Mouse (Mus musculus) neural tube, embryonic 15.5 days (tissue): ENCODE results near the gene Nynrin. TPM values are rescaled to one million over a fixed set of nuclear protein-coding genes. Genes with fewer than 3 reads are reported as not detected.

ENCODE experiments used
- ATAC-seq: fragments of 200-750 bp; cut with Nextera tagmentation; 2 replicates; pipeline ENCODE4 v1.8.0; 2017; ENCODE audit warnings: mild to moderate bottlenecking, moderate TSS enrichment, moderate library complexity; ENCODE audit not compliant: low FRiP score
- H3K27ac ChIP-seq: fragments of 300-500 bp; sonication (generic); replicated peaks from 2 replicates; pipeline ENCODE4 v1.5.1; 2015; ENCODE audit warnings: mild to moderate bottlenecking, inconsistent platforms
- H3K27me3 ChIP-seq: fragments of 300-500 bp; sonication (generic); replicated peaks from 2 replicates; pipeline ENCODE4 v1.6.1; 2015; ENCODE audit warnings: inconsistent platforms
- H3K36me3 ChIP-seq: fragments of 300-500 bp; sonication (generic); 2 replicates; pipeline ENCODE4 v1.6.1; 2015; ENCODE audit warnings: inconsistent platforms
- H3K4me1 ChIP-seq: fragments of 300-500 bp; sonication (generic); 2 replicates; pipeline ENCODE4 v1.6.1; 2015; ENCODE audit warnings: inconsistent platforms
- H3K4me2 ChIP-seq: fragments of 300-500 bp; sonication (generic); 2 replicates; pipeline ENCODE4 v1.6.1; 2015; ENCODE audit warnings: inconsistent platforms, mild to moderate bottlenecking, moderate library complexity
- H3K4me3 ChIP-seq: fragments of 300-500 bp; sonication (generic); replicated peaks from 2 replicates; pipeline ENCODE4 v1.5.1; 2015; ENCODE audit warnings: mild to moderate bottlenecking, inconsistent platforms
- H3K9ac ChIP-seq: fragments of 300-500 bp; sonication (generic); replicated peaks from 2 replicates; pipeline ENCODE4 v1.6.1; 2015; ENCODE audit warnings: mild to moderate bottlenecking, inconsistent platforms
- H3K9me3 ChIP-seq: fragments of 300-500 bp; sonication (generic); replicated peaks from 2 replicates; pipeline ENCODE4 v1.6.1; 2016; ENCODE audit warnings: inconsistent platforms
- WGBS: fragments of 180-500 bp; shearing (Covaris S2); methylation state at CpG from one replicate; pipeline ENCODE4 v1.1.7; 2015; ENCODE audit warnings: mixed read lengths; 5-methylcytosine and 5-hydroxymethylcytosine counted together
- polyA plus RNA-seq: library from polyadenylated mRNA; unstranded; fragments of >200 nt; fragmentation: Nextera tagmentation; extraction: Ambion mirVana; gene quantifications from 2 replicates; pipeline ENCODE4 v1.2.1, GENCODE M21; 2015

Gene Nynrin
- 9.5 and 10.8 TPM in 2 replicates for polyA plus RNA-seq

DNA sequence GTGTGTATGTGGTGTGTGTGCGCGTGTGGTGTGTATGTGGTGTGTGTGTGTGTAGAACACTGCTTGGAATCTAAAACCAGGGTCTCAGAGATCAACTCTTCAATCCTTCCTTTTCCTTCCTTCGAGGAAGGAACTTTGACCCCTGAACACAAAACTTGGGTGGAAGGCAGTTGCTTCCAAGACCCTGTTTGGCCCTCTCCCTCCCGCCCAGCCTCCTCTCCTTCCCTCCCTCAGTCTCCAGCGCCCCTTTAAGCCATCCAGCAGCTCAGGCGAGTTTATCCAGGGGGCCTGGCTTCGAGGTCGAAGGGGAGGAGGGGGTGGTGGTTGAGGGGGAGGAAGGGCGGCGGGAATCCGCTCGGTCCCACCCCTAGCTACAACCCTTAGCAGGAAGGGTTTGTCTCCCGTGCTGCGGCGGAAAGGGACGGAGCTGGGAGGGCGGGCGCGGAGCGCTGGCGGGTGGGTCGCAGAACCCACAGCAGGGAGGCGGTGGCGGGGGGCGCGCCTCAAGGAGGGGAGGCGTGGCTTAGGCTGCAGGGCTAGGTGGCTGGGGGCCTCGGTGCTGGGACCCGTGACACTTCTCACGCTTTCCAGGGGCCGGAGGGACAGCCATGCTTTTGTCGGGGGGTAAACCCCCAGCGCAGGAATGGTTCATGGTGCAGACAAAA is at the start of gene Nynrin:
Gene Nynrin (plus strand): TSS at position 390 of the 665 bp plus-strand sequence.
- H3K4me1 ChIP-seq, result peaks cover 51% of the 10 kb centered on the region
- H3K36me3 ChIP-seq, result no peaks in the 10 kb centered on the region
- H3K9ac ChIP-seq, result peak within 1 kb of the TSS; percentile 52
- peak within 1 kb of the TSS; percentile 75 for H3K4me2 ChIP-seq
- peak; percentile 89 for ATAC-seq
- no peaks in the 10 kb centered on the region for H3K9me3 ChIP-seq
- 1% methylated on average over 33 of the region's 33 CpGs for WGBS
- H3K4me3 ChIP-seq, result peak within 1 kb of the TSS; percentile 51
- H3K27ac ChIP-seq, result peak within 1 kb of the TSS; percentile 80
- H3K27me3 ChIP-seq, result no peaks in the 10 kb centered on the region

DNA sequence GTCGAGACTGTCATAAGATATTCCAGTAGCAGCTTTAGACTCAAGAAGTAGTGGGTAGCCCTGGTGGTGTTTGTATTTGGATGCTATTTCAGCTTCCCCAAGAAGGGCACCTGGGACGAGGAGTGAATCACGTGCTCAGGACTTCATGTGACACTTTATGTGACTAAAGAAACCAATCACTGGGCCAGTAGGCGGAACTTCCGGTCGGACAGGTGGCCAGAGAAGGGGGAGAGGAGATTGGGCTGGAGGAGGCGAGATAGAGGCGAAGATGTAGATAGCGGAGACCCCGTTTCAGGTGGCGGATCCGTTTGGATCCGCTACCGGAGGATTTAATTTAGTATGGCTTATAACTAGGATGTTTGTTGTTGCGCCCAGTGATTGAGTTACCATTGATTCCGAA is 38.9 kb upstream of the Nynrin start:
- H3K36me3 ChIP-seq, result no peaks in the 10 kb centered on the region
- peak overlapping the region; percentile 65 for H3K4me2 ChIP-seq
- peak overlapping the region; percentile 46 for H3K9ac ChIP-seq
- peaks cover 5% of the 10 kb centered on the region; the same call in 1 of the 2 replicates for H3K4me1 ChIP-seq
- H3K4me3 ChIP-seq, result peak overlapping the region; percentile 50
- 0 out of 2 replicates have a peak overlapping the region, but pooled peaks have one; percentile 28 for H3K27ac ChIP-seq
- ATAC-seq, result peak; percentile 94
- WGBS, result 26% methylated on average over 16 of the region's 16 CpGs
- no peaks in the 10 kb centered on the region for H3K27me3 ChIP-seq
- no peaks in the 10 kb centered on the region for H3K9me3 ChIP-seq

- H3K36me3 ChIP-seq, result no peaks in the 10 kb centered on the region
- peak overlapping the region; percentile 65 for H3K4me2 ChIP-seq
- no peaks in the 10 kb centered on the region; the same call in 1 of the 2 replicates for H3K27me3 ChIP-seq
- 24% methylated on average over 17 of the region's 17 CpGs for WGBS
- H3K9ac ChIP-seq, result peak overlapping the region; percentile 46
- H3K9me3 ChIP-seq, result no peaks in the 10 kb centered on the region
- H3K27ac ChIP-seq, result 0 out of 2 replicates have a peak overlapping the region, but pooled peaks have one; percentile 28
- peak overlapping the region; percentile 50 for H3K4me3 ChIP-seq
- ATAC-seq, result peak; percentile 71
- H3K4me1 ChIP-seq, result peaks cover 5% of the 10 kb centered on the region; the same call in 1 of the 2 replicates
These were observed 38.5 kb upstream of the Nynrin start for GRCm38 (mm10) chr14:55815310-55815751.

DNA sequence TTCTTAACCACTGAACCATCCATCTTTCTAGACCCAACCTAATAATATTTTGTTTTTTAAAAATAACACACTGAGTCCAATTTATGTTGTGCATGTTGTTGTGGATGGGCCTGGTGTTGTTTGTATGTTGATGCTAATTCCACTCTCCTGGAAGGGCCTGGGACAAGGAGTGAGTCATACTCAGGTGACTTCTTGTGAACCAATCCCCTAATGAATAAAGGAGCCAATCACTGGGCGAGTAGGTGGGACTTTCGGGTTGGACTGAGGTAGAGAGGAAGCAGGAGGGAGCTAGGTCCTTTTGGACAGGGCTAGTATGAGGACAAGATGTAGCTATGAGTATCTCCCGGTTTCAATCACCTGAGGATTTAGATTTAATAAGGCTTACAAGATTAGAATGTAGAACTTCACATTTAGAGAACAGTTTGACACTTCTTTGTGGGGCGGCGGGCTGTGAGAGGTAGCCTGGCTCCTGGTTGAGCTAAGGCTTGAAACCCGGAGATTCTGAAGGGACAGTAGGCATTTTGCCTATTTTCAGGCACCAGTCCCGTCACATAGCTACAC is 33.9 kb upstream of the Nynrin start:
- ATAC-seq, result no peak
- H3K4me1 ChIP-seq, result peaks cover 27% of the 10 kb centered on the region
- H3K36me3 ChIP-seq, result no peaks in the 10 kb centered on the region
- no peaks in the 10 kb centered on the region for H3K9me3 ChIP-seq
- no peak overlapping the region for H3K4me2 ChIP-seq
- H3K27me3 ChIP-seq, result peaks cover 3% of the 10 kb centered on the region
- no peak overlapping the region for H3K9ac ChIP-seq
- no peak overlapping the region for H3K27ac ChIP-seq
- no peak overlapping the region for H3K4me3 ChIP-seq
- WGBS, result 81% methylated on average over 7 of the region's 7 CpGs

- Histone ChIP-seq H3K27me3 (peaks cover 6% of the 10 kb centered on the region), H3K9me3 (no peaks in the 10 kb centered on the region), H3K4me3 (no peak overlapping the region), H3K4me2 (no peak overlapping the region), H3K4me1 (peaks cover 30% of the 10 kb centered on the region), H3K27ac (no peak overlapping the region), H3K9ac (no peak overlapping the region), H3K36me3 (no peaks in the 10 kb centered on the region)
- no peak for ATAC-seq
- WGBS, result 84% methylated on average over 9 of the region's 9 CpGs
These were observed 33.2 kb upstream of the Nynrin start for GRCm38 (mm10) chr14:55820576-55820975.

- no peaks in the 10 kb centered on the region for H3K9me3 ChIP-seq
- peak overlapping the region; percentile 67 for H3K9ac ChIP-seq
- H3K27ac ChIP-seq, result peak overlapping the region; percentile 79
- H3K4me1 ChIP-seq, result peaks cover 44% of the 10 kb centered on the region
- peak overlapping the region; percentile 96 for H3K4me2 ChIP-seq
- H3K4me3 ChIP-seq, result peak overlapping the region; percentile 60
- WGBS, result 7% methylated on average over 13 of the region's 13 CpGs
- peaks cover 18% of the 10 kb centered on the region for H3K27me3 ChIP-seq
- ATAC-seq, result no peak
- H3K36me3 ChIP-seq, result no peaks in the 10 kb centered on the region
These were observed 31.3 kb upstream of the Nynrin start for GRCm38 (mm10) chr14:55822435-55822990.

DNA sequence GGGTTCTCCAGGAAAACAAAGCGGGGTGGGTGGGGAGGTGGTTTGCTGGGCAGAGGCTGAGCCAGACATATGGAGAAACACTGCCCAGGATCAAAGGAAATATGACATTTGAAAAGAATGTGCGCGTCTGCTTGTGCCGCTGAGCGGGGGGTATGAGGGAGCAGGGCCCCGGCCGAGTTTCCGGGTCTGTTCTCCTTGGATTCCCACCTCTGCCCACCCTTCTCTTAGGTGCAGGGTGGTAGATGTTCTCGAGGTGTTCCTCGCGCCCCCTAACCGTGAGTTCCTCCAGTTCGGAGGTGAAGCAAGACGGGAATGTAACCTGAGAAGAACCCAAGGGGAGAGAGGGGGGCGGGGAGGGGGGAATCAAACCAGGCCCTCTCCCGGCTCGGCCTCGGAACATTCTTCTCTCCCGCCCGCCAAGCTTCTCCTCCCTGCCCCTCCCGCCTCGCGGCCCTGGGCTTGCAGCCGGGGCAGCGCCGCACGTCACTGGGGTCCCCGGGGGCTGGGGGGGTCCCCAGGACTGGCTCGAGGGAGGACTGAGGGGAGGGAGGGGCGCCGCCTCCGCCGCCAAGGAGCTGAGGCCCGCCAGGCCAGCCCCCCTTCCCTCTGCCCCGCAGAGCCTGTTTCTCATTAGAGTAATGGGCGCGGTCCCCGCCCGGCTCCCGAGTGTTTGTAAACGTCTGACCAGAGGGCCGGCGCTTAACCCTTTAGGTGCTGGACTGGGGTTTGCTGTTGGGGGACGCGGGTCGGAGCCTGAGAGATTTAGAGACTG is 30.6 kb upstream of the Nynrin start, which contains the start of gene Nfatc4:
Gene Nfatc4 (plus strand): TSS at position 154 of the 772 bp plus-strand sequence.
- ATAC-seq, result peak; percentile 73
- Histone ChIP-seq H3K9ac (peak within 1 kb of the TSS; percentile 67), H3K36me3 (no peaks in the 10 kb centered on the region), H3K4me3 (peak within 1 kb of the TSS; percentile 60), H3K27ac (peak within 1 kb of the TSS; percentile 79), H3K4me1 (peaks cover 44% of the 10 kb centered on the region), H3K4me2 (peak within 1 kb of the TSS; percentile 96), H3K27me3 (peaks cover 18% of the 10 kb centered on the region), H3K9me3 (no peaks in the 10 kb centered on the region)
- WGBS, result under 1% methylated on average over 40 of the region's 46 CpGs

GRCm38 (mm10) chr14:55824001-55824480 is 29.8 kb upstream of the Nynrin start:
- peaks cover 18% of the 10 kb centered on the region for H3K27me3 ChIP-seq
- peaks cover 49% of the 10 kb centered on the region for H3K4me1 ChIP-seq
- peak overlapping the region; percentile 79 for H3K27ac ChIP-seq
- WGBS, result 2% methylated on average over 10 of the region's 10 CpGs
- peak overlapping the region; percentile 67; the same call in 1 of the 2 replicates for H3K9ac ChIP-seq
- peak; percentile 22; the same call in 1 of the 2 replicates for ATAC-seq
- H3K4me2 ChIP-seq, result peak overlapping the region; percentile 96
- peak overlapping the region; percentile 60 for H3K4me3 ChIP-seq
- no peaks in the 10 kb centered on the region for H3K9me3 ChIP-seq
- H3K36me3 ChIP-seq, result no peaks in the 10 kb centered on the region

DNA sequence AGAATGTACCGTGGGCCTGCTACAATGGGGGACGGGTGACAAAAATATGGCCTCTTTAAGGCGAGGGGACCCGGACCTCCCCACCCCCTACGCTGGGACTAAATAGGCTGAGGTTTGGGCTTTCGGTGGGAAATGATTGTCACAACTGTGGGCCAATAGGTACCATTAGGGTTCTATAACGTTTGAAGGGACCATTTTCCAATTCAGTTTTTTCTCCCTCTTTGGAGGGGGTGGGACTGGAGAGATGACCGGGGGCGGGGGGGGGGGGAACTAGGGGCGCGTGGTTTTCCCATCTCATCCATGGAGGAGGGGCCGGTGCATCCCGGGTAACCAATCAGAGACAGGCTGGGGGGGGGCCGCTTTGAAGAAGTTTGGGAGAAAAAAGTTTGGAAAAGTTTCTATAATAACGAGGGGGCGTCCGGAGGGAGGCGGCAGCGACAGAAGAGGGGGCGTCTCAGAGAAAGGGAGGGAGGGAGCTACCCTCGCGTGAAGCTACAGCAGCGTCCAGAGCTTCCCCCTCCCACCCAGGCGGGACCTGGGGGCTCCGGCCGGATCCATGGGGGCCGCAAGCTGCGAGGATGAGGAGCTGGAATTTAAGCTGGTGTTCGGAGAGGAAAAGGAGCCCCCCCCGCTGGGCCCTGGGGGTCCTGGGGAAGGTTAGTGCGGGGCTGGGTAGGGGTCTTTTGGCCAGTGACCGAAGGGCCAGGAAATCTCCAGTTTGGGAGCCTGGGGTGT is 29.2 kb upstream of the Nynrin start:
- WGBS, result 2% methylated on average over 31 of the region's 32 CpGs
- Histone ChIP-seq H3K4me2 (peak overlapping the region; percentile 96), H3K27ac (peak overlapping the region; percentile 81), H3K27me3 (peaks cover 18% of the 10 kb centered on the region), H3K4me1 (peaks cover 49% of the 10 kb centered on the region), H3K9me3 (no peaks in the 10 kb centered on the region), H3K36me3 (no peaks in the 10 kb centered on the region), H3K9ac (peak overlapping the region; percentile 60), H3K4me3 (peak overlapping the region; percentile 60)
- ATAC-seq, result 0 out of 2 replicates have a peak, but pooled peaks have one; percentile 1

DNA sequence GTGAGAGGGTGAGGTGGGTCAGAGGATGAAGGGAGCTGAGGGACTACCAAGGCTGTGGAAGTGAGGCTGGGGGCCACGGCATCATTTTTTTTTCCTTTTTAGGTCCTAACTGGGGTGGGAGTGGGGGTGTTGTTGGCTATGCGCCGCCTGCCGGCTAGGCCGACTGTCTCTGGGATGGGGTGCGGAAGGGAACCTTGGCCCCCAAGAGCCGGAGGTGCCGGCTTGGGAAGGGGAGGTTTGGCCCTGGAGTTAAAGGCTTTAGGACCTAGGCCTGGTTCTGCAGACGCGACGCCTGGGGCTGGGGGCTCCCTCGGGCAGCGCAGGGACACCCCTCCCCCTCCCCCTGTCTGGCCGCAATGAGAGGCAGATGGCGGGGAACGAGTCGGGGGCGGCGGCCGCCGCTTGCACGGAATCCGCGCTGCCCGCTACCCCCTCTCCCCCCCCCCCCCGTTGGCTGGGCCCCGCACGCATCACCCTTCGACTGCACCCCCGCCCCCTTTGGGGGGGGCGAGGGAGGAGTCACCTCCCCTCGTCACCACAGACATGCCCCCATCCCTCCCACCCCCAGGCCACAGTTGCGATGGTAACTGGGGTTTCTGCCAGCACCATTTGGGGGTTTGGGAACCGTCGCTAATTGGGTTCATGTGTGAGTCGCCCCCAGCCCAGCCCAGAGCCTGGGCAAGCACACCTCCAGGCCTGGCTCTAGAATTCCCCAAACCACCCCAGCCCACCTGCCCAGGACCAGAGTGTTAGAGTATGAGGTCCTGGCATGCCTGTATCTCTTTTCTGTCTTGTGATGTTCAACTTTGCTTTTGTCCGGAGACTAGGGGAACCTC is 28.4 kb upstream of the Nynrin start:
- Histone ChIP-seq H3K9ac (peak overlapping the region; percentile 60), H3K4me1 (peaks cover 49% of the 10 kb centered on the region), H3K4me2 (peak overlapping the region; percentile 96), H3K27ac (peak overlapping the region; percentile 81), H3K4me3 (peak overlapping the region; percentile 60), H3K36me3 (no peaks in the 10 kb centered on the region), H3K27me3 (peaks cover 18% of the 10 kb centered on the region), H3K9me3 (no peaks in the 10 kb centered on the region)
- 0% methylated on average over 24 of the region's 37 CpGs for WGBS
- ATAC-seq, result peak; percentile 12
